Mouse (Mus musculus) lung, postnatal 0 days (tissue): Measurements from ENCODE around the gene Gm21518. TPM values are rescaled to one million over a fixed set of nuclear protein-coding genes. Genes with fewer than 3 reads are reported as not detected.
"Not testable (repeated sequence)": the region's sequence is repeated elsewhere in the genome, so short reads cannot be mapped to it uniquely, and the experiment has no call there.

Source experiments
- ATAC-seq: fragments of 200-750 bp; cut with Nextera tagmentation; 2 replicates; pipeline ENCODE4 v1.8.0; 2017; ENCODE audit warnings: moderate library complexity
- DNase-seq: peaks from one replicate; pipeline ENCODE4 v3.0.0-alpha.2; 2016; ENCODE audit warnings: low spot score
- H3K27ac ChIP-seq: fragments of 300-500 bp; sonication (generic); 2 replicates; pipeline ENCODE4 v1.5.1; 2014; ENCODE audit warnings: antibody characterized with exemption, mild to moderate bottlenecking, low read length, mixed read lengths
- H3K27me3 ChIP-seq: fragments of 300-500 bp; sonication (generic); replicated peaks from 2 replicates; pipeline ENCODE4 v1.6.1; 2014; ENCODE audit warnings: low read length, mixed read lengths; ENCODE audit not compliant: insufficient read depth
- H3K36me3 ChIP-seq: fragments of 300-500 bp; sonication (generic); 2 replicates; pipeline ENCODE4 v1.6.1; 2014; ENCODE audit warnings: low read length, mixed read lengths; ENCODE audit not compliant: insufficient read depth
- H3K4me1 ChIP-seq: fragments of 300-500 bp; sonication (generic); 2 replicates; pipeline ENCODE4 v1.6.1; 2014; ENCODE audit warnings: antibody characterized with exemption, low read depth, low read length, mixed read lengths; ENCODE audit not compliant: insufficient read depth
- H3K4me2 ChIP-seq: fragments of 300-500 bp; sonication (generic); replicated peaks from 2 replicates; pipeline ENCODE4 v1.6.1; 2014; ENCODE audit warnings: low read depth, mild to moderate bottlenecking, low read length, moderate library complexity, mixed read lengths
- H3K4me3 ChIP-seq: fragments of 300-500 bp; sonication (generic); 2 replicates; pipeline ENCODE4 v1.5.1; 2014; ENCODE audit warnings: low read depth, low read length
- H3K9ac ChIP-seq: fragments of 300-500 bp; sonication (generic); replicated peaks from 2 replicates; pipeline ENCODE4 v1.6.1; 2014; ENCODE audit warnings: low read depth, mild to moderate bottlenecking
- H3K9me3 ChIP-seq: fragments of 300-500 bp; sonication (generic); 2 replicates; pipeline ENCODE4 v1.6.1; 2016; ENCODE audit warnings: low read length, mixed read lengths
- WGBS: fragments of 180-500 bp; shearing (Covaris S2); extraction: QIAGEN DNeasy Blood & Tissue Kit; methylation state at CpG from one replicate; pipeline ENCODE4 v1.1.7; 2014; 5-methylcytosine and 5-hydroxymethylcytosine counted together
- polyA plus RNA-seq: library from polyadenylated mRNA; unstranded; fragments of >200 nt; fragmentation: Nextera tagmentation; extraction: Ambion mirVana; gene quantifications from 2 replicates; pipeline ENCODE4 v1.2.1, GENCODE M21; 2015

Gene Gm21518
- polyA plus RNA-seq = not detected in 2 replicates

DNA sequence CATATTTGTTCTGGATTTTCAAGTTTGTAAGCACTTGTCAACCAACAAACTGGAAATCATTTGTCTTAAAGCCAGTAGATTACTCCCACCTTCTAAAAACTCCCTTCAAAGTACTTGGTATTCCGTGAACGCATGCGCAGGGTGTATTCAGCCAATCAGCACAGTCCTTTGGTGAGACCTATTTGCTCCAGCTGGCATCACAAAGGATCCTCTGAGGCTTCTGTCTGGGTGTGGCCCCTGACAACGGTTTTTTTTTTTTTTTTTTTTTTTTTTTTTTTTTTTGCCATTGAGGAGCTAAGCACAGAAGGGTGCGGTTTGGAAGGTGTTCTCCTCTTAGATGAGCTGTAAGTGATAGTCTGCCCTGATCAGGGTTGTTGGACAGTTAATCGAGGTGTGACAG, at the start of gene Gm21518:
Gm21518 (plus strand) TSS at position 301 of the 400 bp plus-strand sequence.
- not testable (repeated sequence) for H3K36me3 ChIP-seq, H3K27ac ChIP-seq, DNase-seq, H3K27me3 ChIP-seq, H3K4me2 ChIP-seq, H3K9me3 ChIP-seq, ATAC-seq, H3K9ac ChIP-seq, H3K4me1 ChIP-seq, H3K4me3 ChIP-seq
- no CpG with 5 or more reads among the region's 6 CpGs for WGBS
